Mouse (Mus musculus) olfactory bulb, adult 2 months (tissue): ENCODE results near the gene Selenoh.

Experiments used
- CTCF ChIP-seq: fragments of 200-500 bp; IDR thresholded peaks from 2 replicates; pipeline ENCODE4 v1.5.1; 2012; ENCODE audit warnings: low read depth, mild to moderate bottlenecking, low read length, moderate library complexity; ENCODE audit not compliant: insufficient read depth
- POLR2A ChIP-seq: fragments of 200-500 bp; IDR thresholded peaks from 2 replicates; pipeline ENCODE4 v1.6.1; 2012; ENCODE audit warnings: mild to moderate bottlenecking, low read depth, low read length, moderate library complexity; ENCODE audit not compliant: insufficient read depth

GRCm38 (mm10) chr2:84623428-84624119 is 47.0 kb downstream of the Selenoh start:
- TF ChIP-seq POLR2A (no peak), CTCF (no peak)
